In genomic region chr11:88459946-88460736, GRCm38 (mm10) we compare ENCODE assay signal across 11 mouse cellular contexts.
DNase-seq lines count a peak whose midpoint lies in the region; ATAC-seq and TF ChIP-seq lines count a peak whose summit lies in the region.
"Had no signal": no experiment of that assay in that cellular context is flagged by ENCODE, and none has a peak within 500 bp of the region (broad histone marks: within the 10 kb centered on the region; RNA-seq: fewer than 3 reads in every experiment).

No protein-coding gene starts in this region.

- H3K9ac ChIP-seq in lung, embryonic 15.5 days, result no peak overlapping the region
- H3K9ac ChIP-seq in hindbrain, embryonic 11.5 days (ENCODE audit: low read depth, low read length), result no peak overlapping the region
- no peak overlapping the region for H3K9ac ChIP-seq in lung, embryonic 16.5 days (ENCODE audit: low read length)
- no peak overlapping the region for H3K9ac ChIP-seq in stomach, embryonic 16.5 days (ENCODE audit: low read length)
- H3K9ac ChIP-seq: liver, embryonic 13.5 days had no signal

- intact Hi-C loops in left cerebral cortex, postnatal 36 days (cut with DNase I), result no loop called here

- WGBS in lung, embryonic 15.5 days, result 40% methylated on average over 19 of the region's 19 CpGs
- WGBS in lung, adult 2 months, result 59% methylated on average over 19 of the region's 19 CpGs
- 30% methylated on average over 19 of the region's 19 CpGs for WGBS in hindbrain, embryonic 11.5 days
- WGBS in lung, embryonic 16.5 days, result 45% methylated on average over 19 of the region's 19 CpGs
- 51% methylated on average over 19 of the region's 19 CpGs for WGBS in stomach, embryonic 16.5 days

- no peak for TF ChIP-seq POLR2A in lung, adult 2 months (IDR thresholded peaks at IDR 0.05; ENCODE audit: borderline replicate concordance, extremely low read depth, low read depth, low read length)

- H3K27ac ChIP-seq in lung, embryonic 15.5 days, result no peak overlapping the region
- H3K27ac ChIP-seq in hindbrain, embryonic 11.5 days (ENCODE audit: low read depth, low read length), result peak overlapping the region; percentile 87
- peak overlapping the region; percentile 15; the same call in 1 of the 2 replicates for H3K27ac ChIP-seq in lung, embryonic 16.5 days (ENCODE audit: low read length)
- peak overlapping the region; percentile 52; the same call in 1 of the 2 replicates for H3K27ac ChIP-seq in stomach, embryonic 16.5 days (ENCODE audit: low read length)
- H3K27ac ChIP-seq: liver, embryonic 13.5 days had no signal

- H3K27me3 ChIP-seq in lung, embryonic 15.5 days, result no peaks in the 10 kb centered on the region
- no peaks in the 10 kb centered on the region for H3K27me3 ChIP-seq in hindbrain, embryonic 11.5 days (ENCODE audit: control insufficient read depth, insufficient read depth, low read length)
- no peaks in the 10 kb centered on the region for H3K27me3 ChIP-seq in lung, embryonic 16.5 days (ENCODE audit: control insufficient read depth, insufficient read depth, low read depth, low read length)
- no peaks in the 10 kb centered on the region for H3K27me3 ChIP-seq in stomach, embryonic 16.5 days (ENCODE audit: control insufficient read depth, insufficient read depth, low read length)
- H3K27me3 ChIP-seq: liver, embryonic 13.5 days had no signal

- H3K4me1 ChIP-seq in lung, embryonic 15.5 days, result peaks cover 32% of the 10 kb centered on the region
- peaks cover 3% of the 10 kb centered on the region; the same call in 1 of the 2 replicates for H3K4me1 ChIP-seq in lung, adult 2 months (ENCODE audit: control insufficient read depth, insufficient read depth, low read length)
- H3K4me1 ChIP-seq in hindbrain, embryonic 11.5 days (replicated peaks; ENCODE audit: control insufficient read depth, insufficient read depth, low read length), result peaks cover 39% of the 10 kb centered on the region
- peaks cover 18% of the 10 kb centered on the region for H3K4me1 ChIP-seq in lung, embryonic 16.5 days (replicated peaks; ENCODE audit: control insufficient read depth, insufficient read depth, low read length)
- peaks cover 21% of the 10 kb centered on the region for H3K4me1 ChIP-seq in stomach, embryonic 16.5 days (ENCODE audit: control insufficient read depth, insufficient read depth, low read length)

- H3K4me2 ChIP-seq in lung, embryonic 15.5 days, result no peak overlapping the region
- H3K4me2 ChIP-seq in hindbrain, embryonic 11.5 days (replicated peaks; ENCODE audit: low read depth, low read length), result no peak overlapping the region
- no peak overlapping the region for H3K4me2 ChIP-seq in lung, embryonic 16.5 days (ENCODE audit: low read depth, low read length)
- no peak overlapping the region for H3K4me2 ChIP-seq in stomach, embryonic 16.5 days (ENCODE audit: low read depth, low read length)
- H3K4me2 ChIP-seq: liver, embryonic 13.5 days had no signal

- no peaks in the 10 kb centered on the region for H3K9me3 ChIP-seq in lung, embryonic 15.5 days
- H3K9me3 ChIP-seq in hindbrain, embryonic 11.5 days (ENCODE audit: control insufficient read depth, low read length), result no peaks in the 10 kb centered on the region
- H3K9me3 ChIP-seq in lung, embryonic 16.5 days (ENCODE audit: control insufficient read depth, low read length), result no peaks in the 10 kb centered on the region
- H3K9me3 ChIP-seq in stomach, embryonic 16.5 days (replicated peaks; ENCODE audit: control insufficient read depth, low read length), result no peaks in the 10 kb centered on the region
- H3K9me3 ChIP-seq: liver, embryonic 13.5 days had no signal

- no peak for DNase-seq in lung, adult 2 months
- DNase-seq in hindbrain, embryonic 11.5 days (ENCODE audit: low spot score), result peak; percentile 62
- DNase-seq in left cerebral cortex, postnatal 36 days (ENCODE audit: low spot score in 2 of 2), result no peak
- no peak for DNase-seq in thymus, postnatal 10 days (ENCODE audit: low spot score in 2 of 2)
- DNase-seq in cerebellum, adult 8-10 months, result no peak
- DNase-seq: cerebellum, adult 11-12 months; liver, embryonic 13.5 days; thymus, postnatal 4 days had no signal

- no peaks in the 10 kb centered on the region for H3K36me3 ChIP-seq in lung, embryonic 15.5 days
- no peaks in the 10 kb centered on the region; the same call in 1 of the 2 replicates for H3K36me3 ChIP-seq in hindbrain, embryonic 11.5 days (ENCODE audit: control insufficient read depth, insufficient read depth, low read length)
- H3K36me3 ChIP-seq in lung, embryonic 16.5 days (ENCODE audit: control insufficient read depth, insufficient read depth, low read length), result no peaks in the 10 kb centered on the region
- no peaks in the 10 kb centered on the region for H3K36me3 ChIP-seq in stomach, embryonic 16.5 days (ENCODE audit: control insufficient read depth, insufficient read depth, low read length)
- H3K36me3 ChIP-seq: liver, embryonic 13.5 days had no signal

- 0 out of 2 replicates have a peak, but pooled peaks have one; percentile 37 for ATAC-seq in lung, embryonic 15.5 days (ENCODE audit: borderline replicate concordance, extremely low read depth, low FRiP score, low TSS enrichment)
- peak; percentile 63 for ATAC-seq in hindbrain, embryonic 11.5 days (ENCODE audit: low FRiP score)
- peak; percentile 56 for ATAC-seq in lung, embryonic 16.5 days (ENCODE audit: low read depth)
- no peak for ATAC-seq in stomach, embryonic 16.5 days (ENCODE audit: insufficient read depth, low FRiP score)

- TF ChIP-seq CTCF in lung, adult 2 months (IDR thresholded peaks at IDR 0.05; ENCODE audit: insufficient read depth, low read length), result no peak

- no peak overlapping the region for H3K4me3 ChIP-seq in lung, embryonic 15.5 days
- no peak overlapping the region for H3K4me3 ChIP-seq in lung, adult 2 months (replicated peaks; ENCODE audit: extremely low read depth, low read depth, low read length)
- no peak overlapping the region for H3K4me3 ChIP-seq in hindbrain, embryonic 11.5 days (ENCODE audit: low read depth, low read length)
- no peak overlapping the region for H3K4me3 ChIP-seq in lung, embryonic 16.5 days (ENCODE audit: low read length)
- H3K4me3 ChIP-seq in stomach, embryonic 16.5 days (replicated peaks; ENCODE audit: low read length), result no peak overlapping the region
- H3K4me3 ChIP-seq: liver, embryonic 13.5 days had no signal
